Mouse (Mus musculus): Measurements from ENCODE around the gene Nthl1. TPM values are rescaled to one million over a fixed set of nuclear protein-coding genes. Genes with fewer than 3 reads are reported as not detected.

The Nthl1 gene
- polyA plus RNA-seq, 1 experiment: 4.6 TPM

DNA sequence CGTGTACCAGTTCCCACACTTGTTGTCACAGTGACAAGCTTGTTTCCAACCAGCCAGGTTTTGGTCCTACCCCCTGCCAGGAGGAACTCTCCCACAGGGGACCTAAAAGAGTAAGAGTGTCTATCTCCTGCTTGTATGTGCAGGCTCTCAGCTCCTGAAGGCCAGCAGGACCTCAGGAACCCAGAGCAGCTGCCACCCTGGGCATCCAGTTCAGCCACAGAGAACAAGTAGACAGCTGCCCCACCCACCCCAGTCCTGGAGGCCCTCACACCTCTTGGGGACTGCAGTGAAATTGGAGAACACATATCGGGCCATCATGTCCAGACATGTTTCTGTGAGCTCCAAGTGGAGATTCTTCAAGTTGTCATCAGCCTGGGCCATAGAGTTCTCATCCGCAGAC lies 27.9 kb upstream of the Nthl1 start:
- no peaks in the 10 kb centered on the region; the same call in 1 of the 2 replicates for H3K4me1 ChIP-seq (ENCODE audit: control insufficient read depth, insufficient read depth, low read length)
- TF ChIP-seq CTCF (IDR thresholded peaks at IDR 0.05; ENCODE audit: control insufficient read depth, insufficient read depth, low read length): no peak
- no peak for TF ChIP-seq POLR2A (IDR thresholded peaks at IDR 0.05; ENCODE audit: borderline replicate concordance, control insufficient read depth, low read depth, low read length)
- no peak overlapping the region for H3K4me3 ChIP-seq (replicated peaks; ENCODE audit: control insufficient read depth, low read depth, low read length)
- WGBS: 89% methylated on average over 3 of the region's 3 CpGs
- no peak overlapping the region for H3K27ac ChIP-seq (ENCODE audit: control insufficient read depth, insufficient read depth, low read depth, low read length, poor library complexity)

- H3K4me1 ChIP-seq (ENCODE audit: control insufficient read depth, insufficient read depth, low read length): no peaks in the 10 kb centered on the region; the same call in 1 of the 2 replicates
- no peak overlapping the region for H3K4me3 ChIP-seq (replicated peaks; ENCODE audit: control insufficient read depth, low read depth, low read length)
- 69% methylated on average over 4 of the region's 4 CpGs for WGBS
- H3K27ac ChIP-seq (ENCODE audit: control insufficient read depth, insufficient read depth, low read depth, low read length, poor library complexity): peak overlapping the region; percentile 29
- no peak for TF ChIP-seq CTCF (IDR thresholded peaks at IDR 0.05; ENCODE audit: control insufficient read depth, insufficient read depth, low read length)
- TF ChIP-seq POLR2A (IDR thresholded peaks at IDR 0.05; ENCODE audit: borderline replicate concordance, control insufficient read depth, low read depth, low read length): no peak
These were observed 24.1 kb upstream of the Nthl1 start for GRCm38 (mm10) chr17:24608370-24608769.

DNA sequence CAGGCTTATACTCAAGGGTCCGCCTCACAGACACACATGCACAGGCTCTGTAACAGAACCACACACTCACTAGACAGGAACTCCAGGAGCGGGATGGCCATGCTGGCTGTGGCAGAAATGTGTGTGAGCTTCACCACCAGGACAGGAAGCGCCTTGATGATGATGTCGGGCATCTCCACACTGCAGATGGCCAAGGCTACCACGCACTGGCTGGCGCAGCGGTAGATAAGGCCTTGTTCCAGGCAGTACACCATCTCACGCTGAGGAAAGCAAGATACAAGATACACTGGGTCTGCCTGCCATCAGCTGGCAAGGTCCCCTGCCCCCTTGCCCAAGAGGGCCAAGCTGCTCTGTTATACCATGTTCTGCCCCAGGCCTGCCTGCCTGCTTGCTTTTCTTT lies 23.6 kb upstream of the Nthl1 start:
- H3K4me3 ChIP-seq (replicated peaks; ENCODE audit: control insufficient read depth, low read depth, low read length): no peak overlapping the region
- no peaks in the 10 kb centered on the region; the same call in 1 of the 2 replicates for H3K4me1 ChIP-seq (ENCODE audit: control insufficient read depth, insufficient read depth, low read length)
- WGBS: 58% methylated on average over 8 of the region's 8 CpGs
- TF ChIP-seq POLR2A (IDR thresholded peaks at IDR 0.05; ENCODE audit: borderline replicate concordance, control insufficient read depth, low read depth, low read length) (0 out of 2 replicates have a peak, but pooled peaks have one; percentile 28), CTCF (IDR thresholded peaks at IDR 0.05; ENCODE audit: control insufficient read depth, insufficient read depth, low read length) (no peak)
- peak overlapping the region; percentile 29 for H3K27ac ChIP-seq (ENCODE audit: control insufficient read depth, insufficient read depth, low read depth, low read length, poor library complexity)

GRCm38 (mm10) chr17:24610711-24611110 lies 21.8 kb upstream of the Nthl1 start:
- TF ChIP-seq CTCF (IDR thresholded peaks at IDR 0.05; ENCODE audit: control insufficient read depth, insufficient read depth, low read length): no peak
- TF ChIP-seq POLR2A (IDR thresholded peaks at IDR 0.05; ENCODE audit: borderline replicate concordance, control insufficient read depth, low read depth, low read length): no peak
- Histone ChIP-seq H3K4me1 (ENCODE audit: control insufficient read depth, insufficient read depth, low read length) (no peaks in the 10 kb centered on the region; the same call in 1 of the 2 replicates), H3K4me3 (replicated peaks; ENCODE audit: control insufficient read depth, low read depth, low read length) (no peak overlapping the region), H3K27ac (ENCODE audit: control insufficient read depth, insufficient read depth, low read depth, low read length, poor library complexity) (no peak overlapping the region)
- WGBS: 8% methylated on average over 2 of the region's 2 CpGs

GRCm38 (mm10) chr17:24617561-24618194 lies 14.8 kb upstream of the Nthl1 start:
- H3K4me3 ChIP-seq (replicated peaks; ENCODE audit: control insufficient read depth, low read depth, low read length): no peak overlapping the region
- peaks cover 1% of the 10 kb centered on the region; the same call in 1 of the 2 replicates for H3K4me1 ChIP-seq (ENCODE audit: control insufficient read depth, insufficient read depth, low read length)
- peak overlapping the region; percentile 49 for H3K27ac ChIP-seq (ENCODE audit: control insufficient read depth, insufficient read depth, low read depth, low read length, poor library complexity)
- 47% methylated on average over 14 of the region's 14 CpGs for WGBS
- TF ChIP-seq CTCF (IDR thresholded peaks at IDR 0.05; ENCODE audit: control insufficient read depth, insufficient read depth, low read length): no peak
- TF ChIP-seq POLR2A (IDR thresholded peaks at IDR 0.05; ENCODE audit: borderline replicate concordance, control insufficient read depth, low read depth, low read length): no peak

- Histone ChIP-seq H3K4me3 (replicated peaks; ENCODE audit: control insufficient read depth, low read depth, low read length) (no peak overlapping the region), H3K27ac (ENCODE audit: control insufficient read depth, insufficient read depth, low read depth, low read length, poor library complexity) (no peak overlapping the region), H3K4me1 (ENCODE audit: control insufficient read depth, insufficient read depth, low read length) (no peaks in the 10 kb centered on the region; the same call in 1 of the 2 replicates)
- TF ChIP-seq CTCF (IDR thresholded peaks at IDR 0.05; ENCODE audit: control insufficient read depth, insufficient read depth, low read length) (no peak), POLR2A (IDR thresholded peaks at IDR 0.05; ENCODE audit: borderline replicate concordance, control insufficient read depth, low read depth, low read length) (no peak)
- 75% methylated on average over 8 of the region's 8 CpGs for WGBS
These were observed 7.0 kb upstream of the Nthl1 start for GRCm38 (mm10) chr17:24625472-24625871.

DNA sequence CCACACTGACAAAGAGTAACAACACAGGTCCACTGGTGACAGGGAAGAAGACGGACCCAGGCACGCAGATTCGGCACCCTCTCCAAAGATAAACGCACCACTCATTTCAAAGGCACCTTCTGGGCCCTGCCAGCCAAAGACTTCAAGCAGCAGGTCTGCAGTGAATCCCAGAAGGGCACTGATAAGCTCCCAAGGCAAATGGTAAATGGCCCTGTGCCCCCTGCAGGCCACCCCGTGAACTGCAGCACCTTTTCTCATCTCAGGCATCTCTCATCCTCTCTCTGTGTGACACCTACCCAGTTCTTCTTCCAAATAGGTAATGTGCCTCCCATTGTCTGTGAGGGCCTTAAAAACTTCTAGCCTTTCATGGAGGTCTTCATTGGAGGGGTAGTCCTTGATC lies 3.8 kb upstream of the Nthl1 start:
- Histone ChIP-seq H3K4me1 (ENCODE audit: control insufficient read depth, insufficient read depth, low read length) (peaks cover 7% of the 10 kb centered on the region), H3K27ac (ENCODE audit: control insufficient read depth, insufficient read depth, low read depth, low read length, poor library complexity) (no peak overlapping the region), H3K4me3 (replicated peaks; ENCODE audit: control insufficient read depth, low read depth, low read length) (no peak overlapping the region)
- peak; percentile 92 for TF ChIP-seq CTCF (IDR thresholded peaks at IDR 0.05; ENCODE audit: control insufficient read depth, insufficient read depth, low read length)
- TF ChIP-seq POLR2A (IDR thresholded peaks at IDR 0.05; ENCODE audit: borderline replicate concordance, control insufficient read depth, low read depth, low read length): no peak
- WGBS: 28% methylated on average over 5 of the region's 5 CpGs

DNA sequence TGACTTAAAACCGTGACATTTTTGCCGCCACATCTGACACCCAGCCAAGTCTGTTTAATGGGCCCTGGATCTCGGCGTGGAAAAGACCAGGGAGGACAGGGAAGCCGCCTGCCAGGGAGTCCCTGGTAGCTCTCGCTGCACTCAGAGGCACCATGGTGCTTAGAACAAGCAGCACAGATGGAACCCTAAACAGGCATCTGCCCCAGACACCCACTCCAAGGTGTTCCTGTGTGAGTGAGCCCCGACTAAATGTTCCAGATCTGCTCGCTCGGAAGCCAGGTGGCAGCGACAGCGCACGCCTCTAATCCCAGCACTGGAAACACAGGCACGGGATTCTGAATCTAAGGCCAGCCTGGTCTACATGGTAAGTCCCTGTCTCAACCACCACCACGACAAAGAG lies 2.4 kb upstream of the Nthl1 start:
- Histone ChIP-seq H3K27ac (ENCODE audit: control insufficient read depth, insufficient read depth, low read depth, low read length, poor library complexity) (no peak overlapping the region), H3K4me1 (ENCODE audit: control insufficient read depth, insufficient read depth, low read length) (peaks cover 7% of the 10 kb centered on the region), H3K4me3 (replicated peaks; ENCODE audit: control insufficient read depth, low read depth, low read length) (no peak overlapping the region)
- TF ChIP-seq POLR2A (IDR thresholded peaks at IDR 0.05; ENCODE audit: borderline replicate concordance, control insufficient read depth, low read depth, low read length) (no peak), CTCF (IDR thresholded peaks at IDR 0.05; ENCODE audit: control insufficient read depth, insufficient read depth, low read length) (no peak)
- 93% methylated on average over 14 of the region's 14 CpGs for WGBS
